Mouse (Mus musculus): ENCODE data around the gene Cd44. TPM values are rescaled to one million over a fixed set of nuclear protein-coding genes. Genes with fewer than 3 reads are reported as not detected.
A peak's percentile ranks its signal among the peaks of the same experiment; 100 is the strongest.

Gene Cd44
- 4.7 and 5.3 TPM in 2 replicates for polyA plus RNA-seq (2015; fragmentation: Nextera tagmentation; extraction: Ambion mirVana)

GRCm38 (mm10) chr2:102900875-102901827, at the start of gene Cd44:
Cd44 (minus strand) TSS chr2:102901665.
- no peaks in the 10 kb centered on the region for H3K36me3 ChIP-seq (ENCODE audit: insufficient read depth, low read length)
- ATAC-seq (ENCODE audit: low FRiP score, low TSS enrichment): peak; percentile 92
- H3K4me2 ChIP-seq (replicated peaks; ENCODE audit: low read depth, low read length): peak within 1 kb of the TSS; percentile 68
- peaks cover 5% of the 10 kb centered on the region; the same call in 1 of the 2 replicates for H3K4me1 ChIP-seq (ENCODE audit: insufficient read depth, low read length)
- peak within 1 kb of the TSS; percentile 29 for H3K9ac ChIP-seq (replicated peaks; ENCODE audit: low read length)
- 2% methylated on average over 27 of the region's 29 CpGs for WGBS
- peak within 1 kb of the TSS; percentile 47 for H3K4me3 ChIP-seq (ENCODE audit: low read length)
- H3K9me3 ChIP-seq (ENCODE audit: low read length): no peaks in the 10 kb centered on the region
- H3K27ac ChIP-seq (ENCODE audit: low read length): no peak within 1 kb of the TSS
- H3K27me3 ChIP-seq (ENCODE audit: insufficient read depth, low read length): peaks cover 5% of the 10 kb centered on the region; the same call in 1 of the 2 replicates

- Histone ChIP-seq H3K9me3 (ENCODE audit: low read length) (no peaks in the 10 kb centered on the region), H3K4me3 (ENCODE audit: low read length) (no peak overlapping the region), H3K9ac (replicated peaks; ENCODE audit: low read length) (no peak overlapping the region), H3K27ac (ENCODE audit: low read length) (no peak overlapping the region), H3K4me2 (replicated peaks; ENCODE audit: low read depth, low read length) (no peak overlapping the region), H3K27me3 (ENCODE audit: insufficient read depth, low read length) (no peaks in the 10 kb centered on the region), H3K4me1 (ENCODE audit: insufficient read depth, low read length) (no peaks in the 10 kb centered on the region), H3K36me3 (ENCODE audit: insufficient read depth, low read length) (no peaks in the 10 kb centered on the region)
- ATAC-seq (ENCODE audit: low FRiP score, low TSS enrichment): no peak
- 83% methylated on average over 4 of the region's 4 CpGs for WGBS
Observed at GRCm38 (mm10) chr2:102948481-102948857, 47.0 kb upstream of the Cd44 start.

- Histone ChIP-seq H3K4me2 (replicated peaks; ENCODE audit: low read depth, low read length) (no peak overlapping the region), H3K4me1 (ENCODE audit: insufficient read depth, low read length) (no peaks in the 10 kb centered on the region), H3K36me3 (ENCODE audit: insufficient read depth, low read length) (no peaks in the 10 kb centered on the region), H3K9me3 (ENCODE audit: low read length) (no peaks in the 10 kb centered on the region), H3K27ac (ENCODE audit: low read length) (no peak overlapping the region), H3K4me3 (ENCODE audit: low read length) (no peak overlapping the region), H3K27me3 (ENCODE audit: insufficient read depth, low read length) (0 out of 2 replicates have a peak, but pooled peaks cover 3% of the 10 kb centered on the region), H3K9ac (replicated peaks; ENCODE audit: low read length) (no peak overlapping the region)
- 89% methylated on average over 5 of the region's 5 CpGs for WGBS
- no peak for ATAC-seq (ENCODE audit: low FRiP score, low TSS enrichment)
Observed at GRCm38 (mm10) chr2:102947846-102948480, 46.5 kb upstream of the Cd44 start.

- Histone ChIP-seq H3K4me2 (replicated peaks; ENCODE audit: low read depth, low read length) (no peak overlapping the region), H3K27ac (ENCODE audit: low read length) (no peak overlapping the region), H3K27me3 (ENCODE audit: insufficient read depth, low read length) (0 out of 2 replicates have a peak, but pooled peaks cover 3% of the 10 kb centered on the region), H3K36me3 (ENCODE audit: insufficient read depth, low read length) (no peaks in the 10 kb centered on the region), H3K4me1 (ENCODE audit: insufficient read depth, low read length) (no peaks in the 10 kb centered on the region), H3K9ac (replicated peaks; ENCODE audit: low read length) (no peak overlapping the region), H3K9me3 (ENCODE audit: low read length) (no peaks in the 10 kb centered on the region), H3K4me3 (ENCODE audit: low read length) (no peak overlapping the region)
- ATAC-seq (ENCODE audit: low FRiP score, low TSS enrichment): no peak
- 73% methylated on average over 1 of the region's 1 CpGs for WGBS
Observed at GRCm38 (mm10) chr2:102945111-102945510, 43.6 kb upstream of the Cd44 start.

- ATAC-seq (ENCODE audit: low FRiP score, low TSS enrichment): no peak
- Histone ChIP-seq H3K27ac (ENCODE audit: low read length) (no peak overlapping the region), H3K9ac (replicated peaks; ENCODE audit: low read length) (no peak overlapping the region), H3K36me3 (ENCODE audit: insufficient read depth, low read length) (no peaks in the 10 kb centered on the region), H3K4me3 (ENCODE audit: low read length) (no peak overlapping the region), H3K9me3 (ENCODE audit: low read length) (no peaks in the 10 kb centered on the region), H3K4me2 (replicated peaks; ENCODE audit: low read depth, low read length) (no peak overlapping the region), H3K27me3 (ENCODE audit: insufficient read depth, low read length) (0 out of 2 replicates have a peak, but pooled peaks cover 3% of the 10 kb centered on the region), H3K4me1 (ENCODE audit: insufficient read depth, low read length) (no peaks in the 10 kb centered on the region)
- WGBS: 72% methylated on average over 7 of the region's 7 CpGs
Observed at GRCm38 (mm10) chr2:102944415-102945012, 43.0 kb upstream of the Cd44 start.

- ATAC-seq (ENCODE audit: low FRiP score, low TSS enrichment): no peak
- H3K9me3 ChIP-seq (ENCODE audit: low read length): no peaks in the 10 kb centered on the region
- no peak overlapping the region for H3K27ac ChIP-seq (ENCODE audit: low read length)
- H3K4me2 ChIP-seq (replicated peaks; ENCODE audit: low read depth, low read length): no peak overlapping the region
- WGBS: 70% methylated on average over 6 of the region's 6 CpGs
- H3K4me3 ChIP-seq (ENCODE audit: low read length): no peak overlapping the region
- no peaks in the 10 kb centered on the region for H3K36me3 ChIP-seq (ENCODE audit: insufficient read depth, low read length)
- H3K9ac ChIP-seq (replicated peaks; ENCODE audit: low read length): no peak overlapping the region
- H3K4me1 ChIP-seq (ENCODE audit: insufficient read depth, low read length): no peaks in the 10 kb centered on the region
- H3K27me3 ChIP-seq (ENCODE audit: insufficient read depth, low read length): 0 out of 2 replicates have a peak, but pooled peaks cover 3% of the 10 kb centered on the region
Observed at GRCm38 (mm10) chr2:102943983-102944382, 42.5 kb upstream of the Cd44 start.

GRCm38 (mm10) chr2:102942782-102943080, 41.3 kb upstream of the Cd44 start:
- no peak for ATAC-seq (ENCODE audit: low FRiP score, low TSS enrichment)
- no peak overlapping the region for H3K9ac ChIP-seq (replicated peaks; ENCODE audit: low read length)
- H3K36me3 ChIP-seq (ENCODE audit: insufficient read depth, low read length): no peaks in the 10 kb centered on the region
- no peaks in the 10 kb centered on the region for H3K9me3 ChIP-seq (ENCODE audit: low read length)
- no peak overlapping the region for H3K4me2 ChIP-seq (replicated peaks; ENCODE audit: low read depth, low read length)
- no peaks in the 10 kb centered on the region for H3K4me1 ChIP-seq (ENCODE audit: insufficient read depth, low read length)
- no peak overlapping the region for H3K4me3 ChIP-seq (ENCODE audit: low read length)
- 89% methylated on average over 3 of the region's 3 CpGs for WGBS
- no peak overlapping the region for H3K27ac ChIP-seq (ENCODE audit: low read length)
- 0 out of 2 replicates have a peak, but pooled peaks cover 3% of the 10 kb centered on the region for H3K27me3 ChIP-seq (ENCODE audit: insufficient read depth, low read length)

GRCm38 (mm10) chr2:102941937-102942781, 40.7 kb upstream of the Cd44 start:
- Histone ChIP-seq H3K27ac (ENCODE audit: low read length) (no peak overlapping the region), H3K36me3 (ENCODE audit: insufficient read depth, low read length) (no peaks in the 10 kb centered on the region), H3K9ac (replicated peaks; ENCODE audit: low read length) (no peak overlapping the region), H3K4me1 (ENCODE audit: insufficient read depth, low read length) (no peaks in the 10 kb centered on the region), H3K4me3 (ENCODE audit: low read length) (no peak overlapping the region), H3K9me3 (ENCODE audit: low read length) (no peaks in the 10 kb centered on the region), H3K27me3 (ENCODE audit: insufficient read depth, low read length) (0 out of 2 replicates have a peak, but pooled peaks cover 3% of the 10 kb centered on the region), H3K4me2 (replicated peaks; ENCODE audit: low read depth, low read length) (no peak overlapping the region)
- WGBS: 43% methylated on average over 10 of the region's 10 CpGs
- ATAC-seq (ENCODE audit: low FRiP score, low TSS enrichment): no peak

GRCm38 (mm10) chr2:102940813-102941361, 39.4 kb upstream of the Cd44 start:
- ATAC-seq (ENCODE audit: low FRiP score, low TSS enrichment): no peak

More at GRCm38 (mm10) chr2:102940813-102941361, 39.4 kb upstream of the Cd44 start:
- H3K36me3 ChIP-seq (ENCODE audit: insufficient read depth, low read length): no peaks in the 10 kb centered on the region
- H3K4me2 ChIP-seq (replicated peaks; ENCODE audit: low read depth, low read length): no peak overlapping the region
- H3K9ac ChIP-seq (replicated peaks; ENCODE audit: low read length): no peak overlapping the region
- no peak overlapping the region for H3K4me3 ChIP-seq (ENCODE audit: low read length)
- H3K9me3 ChIP-seq (ENCODE audit: low read length): no peaks in the 10 kb centered on the region
- no peak overlapping the region for H3K27ac ChIP-seq (ENCODE audit: low read length)
- WGBS: 37% methylated on average over 8 of the region's 8 CpGs
- H3K4me1 ChIP-seq (ENCODE audit: insufficient read depth, low read length): no peaks in the 10 kb centered on the region
- 0 out of 2 replicates have a peak, but pooled peaks cover 3% of the 10 kb centered on the region for H3K27me3 ChIP-seq (ENCODE audit: insufficient read depth, low read length)

Data from kidney, embryonic 16.5 days (tissue).